Mouse (Mus musculus) CD4-positive naive resting alpha-beta T cell, adult 76 days (primary cell): Measurements from ENCODE around the gene Oog4. TPM values are rescaled to one million over a fixed set of nuclear protein-coding genes. Genes with fewer than 3 reads are reported as not detected.

Source experiments
- total RNA-seq: library from RNA; stranded (reverse); gene quantifications from one replicate; pipeline ENCODE4 v1.2.4, GENCODE M21; 2023

The Oog4 gene
- total RNA-seq: not detected

DNA sequence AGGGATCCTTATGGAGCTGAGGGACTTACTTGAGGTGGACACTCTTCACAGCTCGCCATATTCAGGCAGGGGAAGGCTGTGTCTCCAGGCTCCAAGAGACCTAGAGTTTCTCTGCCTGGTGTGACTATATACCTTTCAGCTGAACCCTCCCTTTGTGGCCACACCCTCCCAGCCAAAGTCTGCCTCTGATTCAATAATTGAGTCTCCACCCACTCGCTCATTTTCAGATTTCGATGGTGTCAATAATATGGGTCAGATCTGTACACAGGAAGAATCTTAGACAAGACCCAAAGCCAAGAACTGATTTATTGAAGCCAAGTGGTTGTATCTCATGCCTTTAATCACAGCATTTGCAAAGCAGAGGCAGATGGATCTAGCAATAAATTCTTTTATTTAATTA is at the start of gene Oog4:
Gene Oog4, minus strand, starts transcription at position 101 of the 400 bp plus-strand sequence.

DNA sequence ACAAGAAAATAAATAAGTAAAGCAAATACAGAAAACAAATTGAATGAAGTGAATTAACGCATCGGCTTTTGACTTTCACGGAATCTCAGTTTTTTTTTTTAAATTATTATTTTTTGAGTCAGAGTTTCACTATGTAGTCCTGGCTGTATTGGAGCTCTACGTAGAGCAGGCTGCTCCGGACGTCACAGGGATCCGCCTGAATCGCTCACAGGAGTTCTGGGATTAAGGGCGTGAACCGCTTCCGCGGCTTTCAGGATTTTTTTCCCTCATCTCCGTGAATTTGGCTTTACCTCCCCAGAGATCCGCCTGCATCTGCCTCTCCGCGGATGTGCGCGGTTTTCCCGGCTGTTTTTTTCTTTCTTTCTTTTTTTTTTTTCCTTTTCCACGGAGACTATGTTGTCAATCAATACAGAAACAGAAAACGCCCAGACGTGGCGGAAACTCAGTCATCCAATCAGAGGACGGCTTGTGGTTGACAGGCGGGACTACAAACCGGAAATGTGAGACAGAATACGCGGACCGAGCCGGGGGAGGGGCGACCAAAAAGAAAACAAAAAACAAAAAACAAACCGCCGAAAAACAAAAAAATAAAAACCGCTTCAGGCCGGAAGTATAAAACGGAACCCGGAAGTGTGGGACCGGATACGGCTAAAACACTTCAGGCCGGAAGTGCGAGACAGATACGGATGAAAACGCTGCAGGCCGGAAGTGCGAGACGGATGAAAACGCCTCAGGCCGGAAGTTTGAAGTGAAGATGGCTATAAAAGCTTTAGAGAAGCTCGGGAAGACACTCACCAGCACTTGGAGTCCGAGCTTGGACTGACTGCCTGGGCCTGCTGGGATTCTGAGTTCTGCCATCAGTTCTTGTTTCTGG is 37.7 kb downstream of the Oog4 start, which contains the start of gene Pramef8:
Gene Pramef8, plus strand, starts transcription at position 208 of the 874 bp plus-strand sequence.

DNA sequence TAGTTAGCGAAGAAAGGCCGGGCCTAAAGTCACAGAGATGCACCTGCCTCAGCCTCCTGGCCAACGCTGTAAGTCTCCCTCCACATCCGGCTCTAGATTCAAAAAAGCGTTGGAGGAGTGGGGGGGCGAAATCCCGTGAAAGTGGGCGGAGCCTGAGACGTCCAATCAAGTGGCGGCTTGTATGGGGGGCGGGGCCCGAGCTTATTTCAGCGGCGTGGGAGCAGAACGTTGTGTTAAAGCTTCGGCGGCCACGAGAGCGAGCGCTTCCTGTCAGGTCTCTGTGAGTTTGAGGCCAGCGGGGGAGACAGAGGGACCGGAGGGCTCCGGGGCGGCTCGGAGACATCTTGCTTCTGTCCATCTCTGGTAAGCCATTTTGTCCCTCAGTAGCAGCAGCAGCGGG is 55.9 kb downstream of the Oog4 start, which contains the start of gene Pramel1:
Gene Pramel1, plus strand, starts transcription at position 248 of the 400 bp plus-strand sequence.

Other genes with a start within 250 kb of the Oog4 start
- 78.8 TPM for gene Prdm2, start 237.3 kb downstream of the Oog4 start, total RNA-seq
- gene Pdpn, start 150.8 kb downstream of the Oog4 start, total RNA-seq: not detected
- gene Lrrc38, start 100.6 kb downstream of the Oog4 start, total RNA-seq: not detected
- gene Pramel1, start 55.9 kb downstream of the Oog4 start, total RNA-seq: not detected
- 51.8 TPM for gene Pramef8, start 37.9 kb downstream of the Oog4 start, total RNA-seq
- gene Gm13043, start 61.0 kb upstream of the Oog4 start, total RNA-seq: not detected
- gene Gm13040, start 85.6 kb upstream of the Oog4 start, total RNA-seq: not detected
- gene BC080695, start 101.4 kb upstream of the Oog4 start, total RNA-seq: not detected
- gene Gm13057, start 101.4 kb upstream of the Oog4 start, total RNA-seq: not detected
- gene Gm13083, start 164.7 kb upstream of the Oog4 start, total RNA-seq: not detected
- gene Gm13088, start 206.9 kb upstream of the Oog4 start, total RNA-seq: not detected